Mouse (Mus musculus) embryonic stem cell, embryonic (primary cell): ENCODE results near the gene Olfr1371.
"Not testable (repeated sequence)": the region's sequence is repeated elsewhere in the genome, so short reads cannot be mapped to it uniquely, and the experiment has no call there.

Source experiments
- CTCF ChIA-PET, 4 experiments: fragments of 300-600 bp in 2 of 4; fragments of 350-600 bp in 2 of 4; sonication (Branson Sonifier 250); formaldehyde crosslinking; loops; one replicate each; lab custom pipeline; 2022; ENCODE audit warnings: inconsistent platforms in 2 of 4; lab: Charles Lee
- POLR2A ChIA-PET, 4 experiments: fragments of 300-600 bp in 2 of 4; fragments of 350-600 bp in 2 of 4; sonication (Branson Sonifier 250); formaldehyde crosslinking; loops; one replicate each; lab custom pipeline; 2022; ENCODE audit warnings: antibody characterized with exemption in 4 of 4, inconsistent platforms in 1 of 4; lab: Charles Lee

The Olfr1371 gene

GRCm38 (mm10) chr11:52231606-52232541, 18.1 kb upstream of the Olfr1371 start, which contains the start of gene Skp1a:
Gene Skp1a, plus strand, starts transcription at chr11:52231995.
- ChIA-PET POLR2A (interaction anchor here in 3 of 4 experiments (0.6 to 8.1 kb wide), 36 partner anchors 9 to 409 kb away, joined by 3 to 151 read pairs (median 6); partner anchors contain the start of genes Vdac1 (in 2 of the 3) and Ppp2ca (in 1 of the 3)), CTCF (interaction anchor here in 2 of 4 experiments (1.0 to 1.5 kb wide), 2 partner anchors 9 to 111 kb away, joined by 3 read pairs; no protein-coding TSS in a partner anchor)

GRCm38 (mm10) chr11:52230694-52231093, 16.9 kb upstream of the Olfr1371 start:
- POLR2A ChIA-PET = interaction anchor here in 3 of 4 experiments (0.7 to 8.9 kb wide), 30 partner anchors 6 to 224 kb away, joined by 3 to 99 read pairs (median 4); partner anchors contain the start of genes Vdac1 (in 2 of the 3) and Ppp2ca (in 1 of the 3)
- CTCF ChIA-PET = interaction anchor here in 3 of 4 experiments (0.6 to 1.5 kb wide), 7 partner anchors 8 to 615 kb away, joined by 3 to 7 read pairs (median 4); partner anchors contain the start of gene 9530068E07Rik (in 1 of the 3)

- CTCF ChIA-PET = interaction anchor here in 1 of 4 experiments (1.1 to 3.6 kb wide), 3 partner anchors 9 to 118 kb away, joined by 4 to 27 read pairs (median 17); no protein-coding TSS in a partner anchor
- POLR2A ChIA-PET = interaction anchor here in 3 of 4 experiments (0.5 to 8.9 kb wide), 20 partner anchors 8 to 374 kb away, joined by 3 to 99 read pairs (median 4); partner anchors contain the start of genes Cdkn2aipnl (in 1 of the 3) and Vdac1 (in 1 of the 3)
Observed at GRCm38 (mm10) chr11:52228722-52229448, 15.1 kb upstream of the Olfr1371 start.

GRCm38 (mm10) chr11:52227466-52228226, 13.9 kb upstream of the Olfr1371 start:
- POLR2A ChIA-PET = interaction anchor here in 3 of 4 experiments (0.6 to 8.9 kb wide), 40 partner anchors 8 to 533 kb away, joined by 3 to 99 read pairs (median 4); partner anchors contain the start of genes Vdac1 (in 3 of the 3), Cdkn2aipnl (in 1 of the 3) and Tcf7 (in 1 of the 3)
- CTCF ChIA-PET = interaction anchor here in 3 of 4 experiments (0.6 to 3.6 kb wide), 7 partner anchors 27 to 428 kb away, joined by 3 to 27 read pairs (median 4); no protein-coding TSS in a partner anchor

- ChIA-PET CTCF (interaction anchor here in 3 of 4 experiments (0.6 to 3.6 kb wide), 8 partner anchors 27 to 428 kb away, joined by 3 to 27 read pairs (median 4); no protein-coding TSS in a partner anchor), POLR2A (interaction anchor here in 3 of 4 experiments (0.6 to 8.9 kb wide), 36 partner anchors 8 to 532 kb away, joined by 3 to 99 read pairs (median 5); partner anchors contain the start of genes Vdac1 (in 3 of the 3), Cdkn2aipnl (in 1 of the 3) and Tcf7 (in 1 of the 3))
Observed at GRCm38 (mm10) chr11:52227053-52227452, 13.3 kb upstream of the Olfr1371 start.

- ChIA-PET POLR2A (interaction anchor here in 3 of 4 experiments (0.6 to 8.9 kb wide), 33 partner anchors 9 to 1603 kb away, joined by 3 to 99 read pairs (median 5); partner anchors contain the start of genes Vdac1 (in 3 of the 3) and Cdkn2aipnl (in 1 of the 3)), CTCF (interaction anchor here (0.5 to 3.6 kb wide), 11 partner anchors 28 to 170 kb away, joined by 3 to 27 read pairs (median 4); no protein-coding TSS in a partner anchor)
Observed at GRCm38 (mm10) chr11:52225986-52226599, 12.3 kb upstream of the Olfr1371 start.

GRCm38 (mm10) chr11:52223968-52224682, 10.3 kb upstream of the Olfr1371 start:
- CTCF ChIA-PET = interaction anchor here in 2 of 4 experiments (1.2 to 2.0 kb wide), 3 partner anchors 90 to 122 kb away, joined by 3 to 19 read pairs (median 3); no protein-coding TSS in a partner anchor
- POLR2A ChIA-PET = interaction anchor here in 3 of 4 experiments (0.6 to 8.9 kb wide), 22 partner anchors 9 to 535 kb away, joined by 3 to 76 read pairs (median 4); partner anchors contain the start of genes Vdac1 (in 2 of the 3), 0610009B22Rik (in 1 of the 3), 9530068E07Rik (in 1 of the 3) and Ppp2ca (in 1 of the 3)

- ChIA-PET POLR2A (interaction anchor here in 3 of 4 experiments (0.5 to 8.9 kb wide), 27 partner anchors 8 to 637 kb away, joined by 3 to 76 read pairs (median 4); partner anchors contain the start of genes 0610009B22Rik (in 1 of the 3), 9530068E07Rik (in 1 of the 3), Ppp2ca (in 1 of the 3) and Sar1b (in 1 of the 3)), CTCF (interaction anchor here (0.5 to 2.0 kb wide), 28 partner anchors 8 to 418 kb away, joined by 3 to 19 read pairs (median 4); partner anchors contain the start of gene 9530068E07Rik (in 1 of the 4))
Observed at GRCm38 (mm10) chr11:52222891-52223290, 9.1 kb upstream of the Olfr1371 start.

- ChIA-PET POLR2A (interaction anchor here in 2 of 4 experiments (1.2 to 5.0 kb wide), 12 partner anchors 11 to 402 kb away, joined by 3 to 58 read pairs (median 6); partner anchors contain the start of gene Vdac1 (in 2 of the 2)), CTCF (interaction anchor here in 3 of 4 experiments (1.0 to 2.9 kb wide), 7 partner anchors 33 to 417 kb away, joined by 3 to 28 read pairs (median 3); no protein-coding TSS in a partner anchor)
Observed at GRCm38 (mm10) chr11:52221921-52222320, 8.1 kb upstream of the Olfr1371 start.

- ChIA-PET POLR2A (interaction anchor here (0.6 to 2.5 kb wide), 50 partner anchors 10 to 930 kb away, joined by 3 to 20 read pairs (median 4); partner anchors contain the start of genes Vdac1 (in 3 of the 4), Hnrnpab (in 2 of the 4), Col23a1 (in 1 of the 4) and Ppp2ca (in 1 of the 4)), CTCF (interaction anchor here (0.5 to 2.9 kb wide), 77 partner anchors 9 to 931 kb away, joined by 3 to 36 read pairs (median 4); partner anchors contain the start of genes Cdkn2aipnl (in 2 of the 4), 9530068E07Rik (in 1 of the 4), Col23a1 (in 1 of the 4) and Tcf7 (in 1 of the 4))
Observed at GRCm38 (mm10) chr11:52220282-52220681, 6.5 kb upstream of the Olfr1371 start.

GRCm38 (mm10) chr11:52196496-52197023, 17.2 kb downstream of the Olfr1371 start:
- POLR2A ChIA-PET, CTCF ChIA-PET: not testable (repeated sequence)

GRCm38 (mm10) chr11:52180651-52181050, 33.1 kb downstream of the Olfr1371 start:
- POLR2A ChIA-PET = interaction anchor here in 1 of 4 experiments (0.6 kb wide), 1 partner anchor 54 kb away, joined by 5 read pairs; no protein-coding TSS in a partner anchor
- CTCF ChIA-PET = interaction anchor here in 2 of 4 experiments (1.1 kb wide), 2 partner anchors 37 to 307 kb away, joined by 3 read pairs; no protein-coding TSS in a partner anchor

GRCm38 (mm10) chr11:52179897-52180296, 33.9 kb downstream of the Olfr1371 start:
- CTCF ChIA-PET = interaction anchor here in 1 of 4 experiments (1.1 kb wide), 1 partner anchor 37 kb away, joined by 3 read pairs; no protein-coding TSS in a partner anchor
- POLR2A ChIA-PET = not testable (repeated sequence)

- POLR2A ChIA-PET = interaction anchor here in 1 of 4 experiments (0.6 to 1.1 kb wide), 2 partner anchors 178 to 192 kb away, joined by 3 read pairs; partner anchors contain the start of gene Vdac1
- CTCF ChIA-PET = no interaction called here
Observed at GRCm38 (mm10) chr11:52168461-52168860, 45.3 kb downstream of the Olfr1371 start.
